Mouse (Mus musculus): ENCODE results near the gene Nfib.

- TF ChIP-seq POLR2A (IDR thresholded peaks at IDR 0.05; ENCODE audit: control insufficient read depth in 1 of 2, insufficient read depth in 1 of 2, low read depth in 1 of 2, low read length in 2 of 2, poor library complexity in 1 of 2): no peak
- no peak for TF ChIP-seq HCFC1 (IDR thresholded peaks at IDR 0.05; ENCODE audit: low read depth, low read length)
- TF ChIP-seq ZNF384 (IDR thresholded peaks at IDR 0.05; ENCODE audit: low read depth, low read length): no peak
- TF ChIP-seq EP300 (IDR thresholded peaks at IDR 0.05; ENCODE audit: low read depth in 1 of 2, low read length in 2 of 2): no peak
- no peak for TF ChIP-seq NRF1 (IDR thresholded peaks at IDR 0.05; ENCODE audit: insufficient read depth, low read depth, low read length, poor library complexity, severe bottlenecking)
- TF ChIP-seq MYB (IDR thresholded peaks at IDR 0.05; ENCODE audit: low read depth, low read length): no peak
- no peak for TF ChIP-seq MEF2A (IDR thresholded peaks at IDR 0.05; ENCODE audit: extremely low read depth, insufficient replicate concordance, low read depth, low read length, poor library complexity, severe bottlenecking)
- no peak for TF ChIP-seq CTCF (IDR thresholded peaks at IDR 0.05 in 2 of 3, conservative IDR thresholded peaks at IDR 0.05 in 1 of 3; ENCODE audit: control insufficient read depth in 1 of 3, insufficient read depth in 1 of 3, low read depth in 2 of 3, low read length in 3 of 3, poor library complexity in 1 of 3, severe bottlenecking in 1 of 3)
Measured at GRCm38 (mm10) chr4:82444078-82444477, 261.5 kb downstream of the Nfib start.
